Mouse (Mus musculus): ENCODE data around the gene Spag9.

DNA sequence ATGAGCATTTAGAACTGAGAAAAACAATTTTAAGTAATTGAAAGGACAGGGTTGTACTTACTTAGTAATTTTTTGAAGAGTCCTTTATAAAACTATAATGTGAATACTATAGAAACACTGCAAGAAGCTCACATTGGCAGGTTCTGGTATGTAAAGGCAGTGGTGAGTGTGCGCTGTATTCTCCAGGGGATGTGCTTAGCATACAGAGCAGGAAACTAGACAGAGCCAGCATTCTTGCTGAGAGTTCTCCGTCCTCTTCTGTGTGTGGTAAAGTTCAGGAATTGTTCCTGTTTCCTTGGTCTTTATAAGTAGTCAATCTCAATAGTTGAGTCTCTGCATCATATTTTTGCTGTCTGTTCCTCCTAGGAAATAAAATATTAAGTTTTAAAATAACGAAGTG lies 59.0 kb downstream of the Spag9 start:
- TF ChIP-seq EP300 (IDR thresholded peaks at IDR 0.05; ENCODE audit: insufficient read depth, low read depth, low read length) (no peak), CTCF (IDR thresholded peaks at IDR 0.05; ENCODE audit: low read depth, low read length) (no peak), POLR2A (IDR thresholded peaks at IDR 0.05; ENCODE audit: insufficient read depth, low read length) (no peak)

Measured in ES-Bruce4 (cell line).